Mouse (Mus musculus): ENCODE measurements around the gene Ddt. TPM values are rescaled to one million over a fixed set of nuclear protein-coding genes. Genes with fewer than 3 reads are reported as not detected.

Ddt gene
- 55.9 and 57.0 TPM in 2 replicates for polyA plus RNA-seq (2015; fragmentation: Nextera tagmentation; extraction: Ambion mirVana)

GRCm38 (mm10) chr10:75772795-75773664 is at the start of gene Ddt:
Gene Ddt, minus strand, starts transcription at chr10:75773414.
- Histone ChIP-seq H3K27me3 (replicated peaks; ENCODE audit: control insufficient read depth, insufficient read depth, low read length) (no peaks in the 10 kb centered on the region; the same call in 1 of the 2 replicates), H3K4me1 (replicated peaks; ENCODE audit: control insufficient read depth, insufficient read depth, low read length) (peaks cover 9% of the 10 kb centered on the region), H3K27ac (ENCODE audit: low read length) (no peak within 1 kb of the TSS), H3K36me3 (ENCODE audit: control insufficient read depth, insufficient read depth) (no peaks in the 10 kb centered on the region), H3K9ac (replicated peaks; ENCODE audit: low read depth, low read length) (peak within 1 kb of the TSS; percentile 69), H3K4me3 (replicated peaks; ENCODE audit: low read length) (peak within 1 kb of the TSS; percentile 75), H3K4me2 (ENCODE audit: low read length) (peak within 1 kb of the TSS; percentile 99), H3K9me3 (ENCODE audit: control insufficient read depth, low read length) (no peaks in the 10 kb centered on the region)
- peak; percentile 97 for ATAC-seq
- under 1% methylated on average over 46 of the region's 47 CpGs for WGBS

GRCm38 (mm10) chr10:75822443-75822842 is 49.2 kb upstream of the Ddt start, which contains the start of gene Gstt4:
Gene Gstt4, minus strand, starts transcription at chr10:75822543.
- no peak within 1 kb of the TSS for H3K4me3 ChIP-seq (replicated peaks; ENCODE audit: low read length)
- no peaks in the 10 kb centered on the region for H3K27me3 ChIP-seq (replicated peaks; ENCODE audit: control insufficient read depth, insufficient read depth, low read length)
- no peak within 1 kb of the TSS for H3K4me2 ChIP-seq (ENCODE audit: low read length)
- H3K36me3 ChIP-seq (ENCODE audit: control insufficient read depth, insufficient read depth), result no peaks in the 10 kb centered on the region
- 94% methylated on average over 2 of the region's 2 CpGs for WGBS
- no peak for ATAC-seq
- peaks cover under 1% of the 10 kb centered on the region; the same call in 1 of the 2 replicates for H3K4me1 ChIP-seq (replicated peaks; ENCODE audit: control insufficient read depth, insufficient read depth, low read length)
- no peaks in the 10 kb centered on the region for H3K9me3 ChIP-seq (ENCODE audit: control insufficient read depth, low read length)
- H3K27ac ChIP-seq (ENCODE audit: low read length), result no peak within 1 kb of the TSS
- no peak within 1 kb of the TSS for H3K9ac ChIP-seq (replicated peaks; ENCODE audit: low read depth, low read length)

- H3K27me3 ChIP-seq (replicated peaks; ENCODE audit: control insufficient read depth, insufficient read depth, low read length), result no peaks in the 10 kb centered on the region
- no peaks in the 10 kb centered on the region for H3K9me3 ChIP-seq (ENCODE audit: control insufficient read depth, low read length)
- H3K27ac ChIP-seq (ENCODE audit: low read length), result no peak overlapping the region
- 94% methylated on average over 5 of the region's 5 CpGs for WGBS
- ATAC-seq, result no peak
- no peaks in the 10 kb centered on the region for H3K4me1 ChIP-seq (replicated peaks; ENCODE audit: control insufficient read depth, insufficient read depth, low read length)
- no peaks in the 10 kb centered on the region for H3K36me3 ChIP-seq (ENCODE audit: control insufficient read depth, insufficient read depth)
- no peak overlapping the region for H3K9ac ChIP-seq (replicated peaks; ENCODE audit: low read depth, low read length)
- no peak overlapping the region for H3K4me2 ChIP-seq (ENCODE audit: low read length)
- no peak overlapping the region for H3K4me3 ChIP-seq (replicated peaks; ENCODE audit: low read length)
These were observed 46.7 kb upstream of the Ddt start for GRCm38 (mm10) chr10:75819882-75820281.

GRCm38 (mm10) chr10:75818641-75819040 is 45.4 kb upstream of the Ddt start:
- Histone ChIP-seq H3K9me3 (ENCODE audit: control insufficient read depth, low read length) (no peaks in the 10 kb centered on the region), H3K27ac (ENCODE audit: low read length) (no peak overlapping the region), H3K9ac (replicated peaks; ENCODE audit: low read depth, low read length) (no peak overlapping the region), H3K4me3 (replicated peaks; ENCODE audit: low read length) (no peak overlapping the region), H3K36me3 (ENCODE audit: control insufficient read depth, insufficient read depth) (no peaks in the 10 kb centered on the region), H3K4me2 (ENCODE audit: low read length) (no peak overlapping the region), H3K27me3 (replicated peaks; ENCODE audit: control insufficient read depth, insufficient read depth, low read length) (no peaks in the 10 kb centered on the region), H3K4me1 (replicated peaks; ENCODE audit: control insufficient read depth, insufficient read depth, low read length) (no peaks in the 10 kb centered on the region)
- 61% methylated on average over 10 of the region's 10 CpGs for WGBS
- ATAC-seq, result no peak

GRCm38 (mm10) chr10:75804217-75804616 is 31.0 kb upstream of the Ddt start:
- WGBS, result 70% methylated on average over 2 of the region's 2 CpGs
- H3K36me3 ChIP-seq (ENCODE audit: control insufficient read depth, insufficient read depth), result no peaks in the 10 kb centered on the region
- no peaks in the 10 kb centered on the region for H3K27me3 ChIP-seq (replicated peaks; ENCODE audit: control insufficient read depth, insufficient read depth, low read length)
- no peak overlapping the region for H3K4me3 ChIP-seq (replicated peaks; ENCODE audit: low read length)
- no peaks in the 10 kb centered on the region for H3K4me1 ChIP-seq (replicated peaks; ENCODE audit: control insufficient read depth, insufficient read depth, low read length)
- H3K4me2 ChIP-seq (ENCODE audit: low read length), result no peak overlapping the region
- no peak overlapping the region for H3K27ac ChIP-seq (ENCODE audit: low read length)
- H3K9ac ChIP-seq (replicated peaks; ENCODE audit: low read depth, low read length), result no peak overlapping the region
- ATAC-seq, result no peak
- H3K9me3 ChIP-seq (ENCODE audit: control insufficient read depth, low read length), result no peaks in the 10 kb centered on the region

- under 1% methylated on average over 18 of the region's 18 CpGs for WGBS
- peak within 1 kb of the TSS; percentile 87 for H3K4me2 ChIP-seq (ENCODE audit: low read length)
- peaks cover 21% of the 10 kb centered on the region for H3K4me1 ChIP-seq (replicated peaks; ENCODE audit: control insufficient read depth, insufficient read depth, low read length)
- H3K27me3 ChIP-seq (replicated peaks; ENCODE audit: control insufficient read depth, insufficient read depth, low read length), result no peaks in the 10 kb centered on the region; the same call in 1 of the 2 replicates
- peak within 1 kb of the TSS; percentile 47 for H3K4me3 ChIP-seq (replicated peaks; ENCODE audit: low read length)
- peak; percentile 49 for ATAC-seq
- H3K36me3 ChIP-seq (ENCODE audit: control insufficient read depth, insufficient read depth), result no peaks in the 10 kb centered on the region
- H3K9me3 ChIP-seq (ENCODE audit: control insufficient read depth, low read length), result no peaks in the 10 kb centered on the region
- H3K27ac ChIP-seq (ENCODE audit: low read length), result no peak within 1 kb of the TSS
- peak within 1 kb of the TSS; percentile 9 for H3K9ac ChIP-seq (replicated peaks; ENCODE audit: low read depth, low read length)
These were observed 25.0 kb upstream of the Ddt start, which contains the start of gene Gstt1 for GRCm38 (mm10) chr10:75798176-75798696. Gene Gstt1, minus strand, starts transcription at chr10:75798584.

GRCm38 (mm10) chr10:75797619-75798175 is 24.5 kb upstream of the Ddt start:
- WGBS, result 0% methylated on average over 12 of the region's 12 CpGs
- peaks cover 21% of the 10 kb centered on the region for H3K4me1 ChIP-seq (replicated peaks; ENCODE audit: control insufficient read depth, insufficient read depth, low read length)
- peak; percentile 69 for ATAC-seq
- peak overlapping the region; percentile 47 for H3K4me3 ChIP-seq (replicated peaks; ENCODE audit: low read length)
- H3K27ac ChIP-seq (ENCODE audit: low read length), result no peak overlapping the region
- peak overlapping the region; percentile 9 for H3K9ac ChIP-seq (replicated peaks; ENCODE audit: low read depth, low read length)
- H3K27me3 ChIP-seq (replicated peaks; ENCODE audit: control insufficient read depth, insufficient read depth, low read length), result no peaks in the 10 kb centered on the region; the same call in 1 of the 2 replicates
- H3K4me2 ChIP-seq (ENCODE audit: low read length), result peak overlapping the region; percentile 87
- no peaks in the 10 kb centered on the region for H3K9me3 ChIP-seq (ENCODE audit: control insufficient read depth, low read length)
- H3K36me3 ChIP-seq (ENCODE audit: control insufficient read depth, insufficient read depth), result no peaks in the 10 kb centered on the region

GRCm38 (mm10) chr10:75796731-75797516 is 23.7 kb upstream of the Ddt start:
- no peak overlapping the region for H3K27ac ChIP-seq (ENCODE audit: low read length)
- H3K9me3 ChIP-seq (ENCODE audit: control insufficient read depth, low read length), result no peaks in the 10 kb centered on the region
- 48% methylated on average over 11 of the region's 11 CpGs for WGBS
- H3K4me1 ChIP-seq (replicated peaks; ENCODE audit: control insufficient read depth, insufficient read depth, low read length), result peaks cover 21% of the 10 kb centered on the region
- peak overlapping the region; percentile 47 for H3K4me3 ChIP-seq (replicated peaks; ENCODE audit: low read length)
- peak overlapping the region; percentile 9 for H3K9ac ChIP-seq (replicated peaks; ENCODE audit: low read depth, low read length)
- ATAC-seq, result 0 out of 2 replicates have a peak, but pooled peaks have one; percentile 13
- H3K27me3 ChIP-seq (replicated peaks; ENCODE audit: control insufficient read depth, insufficient read depth, low read length), result no peaks in the 10 kb centered on the region; the same call in 1 of the 2 replicates
- peak overlapping the region; percentile 87 for H3K4me2 ChIP-seq (ENCODE audit: low read length)
- H3K36me3 ChIP-seq (ENCODE audit: control insufficient read depth, insufficient read depth), result no peaks in the 10 kb centered on the region
